Mouse (Mus musculus): ENCODE data around the gene Gm20388. TPM values are rescaled to one million over a fixed set of nuclear protein-coding genes. Genes with fewer than 3 reads are reported as not detected.
A peak's percentile ranks its signal among the peaks of the same experiment; 100 is the strongest.

The Gm20388 gene
- polyA plus RNA-seq, 1 experiment from 2014 or later: not detected

- H3K36me3 ChIP-seq (ENCODE audit: control insufficient read depth, insufficient read depth, low read length): no peaks in the 10 kb centered on the region
- H3K4me3 ChIP-seq (ENCODE audit: low read length): no peak overlapping the region
- peaks cover 14% of the 10 kb centered on the region; the same call in 1 of the 2 replicates for H3K4me1 ChIP-seq (ENCODE audit: control insufficient read depth, insufficient read depth, low read length)
- H3K9me3 ChIP-seq (ENCODE audit: control insufficient read depth, low read length): no peaks in the 10 kb centered on the region
- no peak overlapping the region for H3K27ac ChIP-seq (ENCODE audit: low read depth, low read length)
- H3K9ac ChIP-seq (ENCODE audit: low read depth, low read length): no peak overlapping the region
- H3K27me3 ChIP-seq (ENCODE audit: control insufficient read depth, insufficient read depth, low read length): 0 out of 2 replicates have a peak, but pooled peaks cover 6% of the 10 kb centered on the region
- ATAC-seq (ENCODE audit: low FRiP score, low TSS enrichment): no peak
- no peak overlapping the region for H3K4me2 ChIP-seq (replicated peaks; ENCODE audit: low read depth, low read length)
- WGBS: 81% methylated on average over 9 of the region's 9 CpGs
Observed at GRCm38 (mm10) chr8:122073964-122074363, 2163.3 kb downstream of the Gm20388 start.

GRCm38 (mm10) chr8:122074442-122074841 lies 2163.8 kb downstream of the Gm20388 start:
- ATAC-seq (ENCODE audit: low FRiP score, low TSS enrichment): no peak
- Histone ChIP-seq H3K27ac (ENCODE audit: low read depth, low read length) (no peak overlapping the region), H3K9me3 (ENCODE audit: control insufficient read depth, low read length) (no peaks in the 10 kb centered on the region), H3K9ac (ENCODE audit: low read depth, low read length) (no peak overlapping the region), H3K4me1 (ENCODE audit: control insufficient read depth, insufficient read depth, low read length) (peaks cover 14% of the 10 kb centered on the region; the same call in 1 of the 2 replicates), H3K4me3 (ENCODE audit: low read length) (no peak overlapping the region), H3K27me3 (ENCODE audit: control insufficient read depth, insufficient read depth, low read length) (0 out of 2 replicates have a peak, but pooled peaks cover 6% of the 10 kb centered on the region), H3K4me2 (replicated peaks; ENCODE audit: low read depth, low read length) (no peak overlapping the region), H3K36me3 (ENCODE audit: control insufficient read depth, insufficient read depth, low read length) (no peaks in the 10 kb centered on the region)
- 54% methylated on average over 9 of the region's 9 CpGs for WGBS

GRCm38 (mm10) chr8:122074977-122075376 lies 2164.3 kb downstream of the Gm20388 start:
- ATAC-seq (ENCODE audit: low FRiP score, low TSS enrichment): no peak
- Histone ChIP-seq H3K4me2 (replicated peaks; ENCODE audit: low read depth, low read length) (no peak overlapping the region), H3K4me3 (ENCODE audit: low read length) (no peak overlapping the region), H3K27ac (ENCODE audit: low read depth, low read length) (no peak overlapping the region), H3K36me3 (ENCODE audit: control insufficient read depth, insufficient read depth, low read length) (no peaks in the 10 kb centered on the region), H3K9me3 (ENCODE audit: control insufficient read depth, low read length) (no peaks in the 10 kb centered on the region), H3K4me1 (ENCODE audit: control insufficient read depth, insufficient read depth, low read length) (peaks cover 18% of the 10 kb centered on the region; the same call in 1 of the 2 replicates), H3K27me3 (ENCODE audit: control insufficient read depth, insufficient read depth, low read length) (0 out of 2 replicates have a peak, but pooled peaks cover 6% of the 10 kb centered on the region), H3K9ac (ENCODE audit: low read depth, low read length) (no peak overlapping the region)
- WGBS: 74% methylated on average over 4 of the region's 4 CpGs

GRCm38 (mm10) chr8:122076183-122076842 lies 2165.7 kb downstream of the Gm20388 start:
- ATAC-seq (ENCODE audit: low FRiP score, low TSS enrichment): no peak
- no peak overlapping the region for H3K9ac ChIP-seq (ENCODE audit: low read depth, low read length)
- H3K4me1 ChIP-seq (ENCODE audit: control insufficient read depth, insufficient read depth, low read length): peaks cover 25% of the 10 kb centered on the region; the same call in 1 of the 2 replicates
- no peaks in the 10 kb centered on the region for H3K36me3 ChIP-seq (ENCODE audit: control insufficient read depth, insufficient read depth, low read length)
- no peak overlapping the region for H3K4me3 ChIP-seq (ENCODE audit: low read length)
- no peak overlapping the region for H3K27ac ChIP-seq (ENCODE audit: low read depth, low read length)
- 0 out of 2 replicates have a peak, but pooled peaks cover 6% of the 10 kb centered on the region for H3K27me3 ChIP-seq (ENCODE audit: control insufficient read depth, insufficient read depth, low read length)
- H3K9me3 ChIP-seq (ENCODE audit: control insufficient read depth, low read length): no peaks in the 10 kb centered on the region
- 13% methylated on average over 23 of the region's 23 CpGs for WGBS
- no peak overlapping the region for H3K4me2 ChIP-seq (replicated peaks; ENCODE audit: low read depth, low read length)

GRCm38 (mm10) chr8:122078321-122078720 lies 2167.7 kb downstream of the Gm20388 start:
- 83% methylated on average over 12 of the region's 12 CpGs for WGBS

GRCm38 (mm10) chr8:122079093-122079492 lies 2168.5 kb downstream of the Gm20388 start:
- no peak for ATAC-seq (ENCODE audit: low FRiP score, low TSS enrichment)
- Histone ChIP-seq H3K27ac (ENCODE audit: low read depth, low read length) (no peak overlapping the region), H3K27me3 (ENCODE audit: control insufficient read depth, insufficient read depth, low read length) (0 out of 2 replicates have a peak, but pooled peaks cover 6% of the 10 kb centered on the region), H3K4me1 (ENCODE audit: control insufficient read depth, insufficient read depth, low read length) (peaks cover 25% of the 10 kb centered on the region; the same call in 1 of the 2 replicates), H3K9ac (ENCODE audit: low read depth, low read length) (no peak overlapping the region), H3K4me3 (ENCODE audit: low read length) (no peak overlapping the region), H3K9me3 (ENCODE audit: control insufficient read depth, low read length) (no peaks in the 10 kb centered on the region), H3K36me3 (ENCODE audit: control insufficient read depth, insufficient read depth, low read length) (no peaks in the 10 kb centered on the region), H3K4me2 (replicated peaks; ENCODE audit: low read depth, low read length) (no peak overlapping the region)
- 33% methylated on average over 6 of the region's 6 CpGs for WGBS

More at GRCm38 (mm10) chr8:122078321-122078720, 2167.7 kb downstream of the Gm20388 start:
- H3K4me1 ChIP-seq (ENCODE audit: control insufficient read depth, insufficient read depth, low read length): peaks cover 25% of the 10 kb centered on the region; the same call in 1 of the 2 replicates
- H3K27me3 ChIP-seq (ENCODE audit: control insufficient read depth, insufficient read depth, low read length): 0 out of 2 replicates have a peak, but pooled peaks cover 6% of the 10 kb centered on the region
- H3K9ac ChIP-seq (ENCODE audit: low read depth, low read length): no peak overlapping the region
- ATAC-seq (ENCODE audit: low FRiP score, low TSS enrichment): no peak
- no peak overlapping the region for H3K4me3 ChIP-seq (ENCODE audit: low read length)
- no peaks in the 10 kb centered on the region for H3K9me3 ChIP-seq (ENCODE audit: control insufficient read depth, low read length)
- no peaks in the 10 kb centered on the region for H3K36me3 ChIP-seq (ENCODE audit: control insufficient read depth, insufficient read depth, low read length)
- H3K27ac ChIP-seq (ENCODE audit: low read depth, low read length): no peak overlapping the region
- H3K4me2 ChIP-seq (replicated peaks; ENCODE audit: low read depth, low read length): no peak overlapping the region

- ATAC-seq (ENCODE audit: low FRiP score, low TSS enrichment): 0 out of 2 replicates have a peak, but pooled peaks have one; percentile 24
- WGBS: 25% methylated on average over 5 of the region's 5 CpGs
Observed at GRCm38 (mm10) chr8:122080347-122080746, 2169.7 kb downstream of the Gm20388 start.

GRCm38 (mm10) chr8:122083401-122083800 lies 2172.8 kb downstream of the Gm20388 start:
- Histone ChIP-seq H3K4me2 (replicated peaks; ENCODE audit: low read depth, low read length) (no peak overlapping the region), H3K36me3 (ENCODE audit: control insufficient read depth, insufficient read depth, low read length) (no peaks in the 10 kb centered on the region), H3K4me3 (ENCODE audit: low read length) (no peak overlapping the region), H3K27ac (ENCODE audit: low read depth, low read length) (no peak overlapping the region), H3K9me3 (ENCODE audit: control insufficient read depth, low read length) (no peaks in the 10 kb centered on the region), H3K27me3 (ENCODE audit: control insufficient read depth, insufficient read depth, low read length) (no peaks in the 10 kb centered on the region), H3K9ac (ENCODE audit: low read depth, low read length) (no peak overlapping the region), H3K4me1 (ENCODE audit: control insufficient read depth, insufficient read depth, low read length) (peaks cover 11% of the 10 kb centered on the region; the same call in 1 of the 2 replicates)
- WGBS: 92% methylated on average over 6 of the region's 6 CpGs
- no peak for ATAC-seq (ENCODE audit: low FRiP score, low TSS enrichment)

More at GRCm38 (mm10) chr8:122080347-122080746, 2169.7 kb downstream of the Gm20388 start:
- Histone ChIP-seq H3K27me3 (ENCODE audit: control insufficient read depth, insufficient read depth, low read length) (0 out of 2 replicates have a peak, but pooled peaks cover 6% of the 10 kb centered on the region), H3K27ac (ENCODE audit: low read depth, low read length) (peak overlapping the region; percentile 69; the same call in 1 of the 2 replicates), H3K9me3 (ENCODE audit: control insufficient read depth, low read length) (no peaks in the 10 kb centered on the region), H3K9ac (ENCODE audit: low read depth, low read length) (no peak overlapping the region), H3K4me3 (ENCODE audit: low read length) (no peak overlapping the region), H3K4me1 (ENCODE audit: control insufficient read depth, insufficient read depth, low read length) (peaks cover 25% of the 10 kb centered on the region; the same call in 1 of the 2 replicates), H3K4me2 (replicated peaks; ENCODE audit: low read depth, low read length) (no peak overlapping the region), H3K36me3 (ENCODE audit: control insufficient read depth, insufficient read depth, low read length) (no peaks in the 10 kb centered on the region)

- peaks cover 11% of the 10 kb centered on the region; the same call in 1 of the 2 replicates for H3K4me1 ChIP-seq (ENCODE audit: control insufficient read depth, insufficient read depth, low read length)
- no peak overlapping the region for H3K4me2 ChIP-seq (replicated peaks; ENCODE audit: low read depth, low read length)
- H3K27me3 ChIP-seq (ENCODE audit: control insufficient read depth, insufficient read depth, low read length): no peaks in the 10 kb centered on the region
- 57% methylated on average over 3 of the region's 3 CpGs for WGBS
- no peak for ATAC-seq (ENCODE audit: low FRiP score, low TSS enrichment)
- no peaks in the 10 kb centered on the region for H3K9me3 ChIP-seq (ENCODE audit: control insufficient read depth, low read length)
- H3K27ac ChIP-seq (ENCODE audit: low read depth, low read length): no peak overlapping the region
- no peak overlapping the region for H3K9ac ChIP-seq (ENCODE audit: low read depth, low read length)
- no peaks in the 10 kb centered on the region for H3K36me3 ChIP-seq (ENCODE audit: control insufficient read depth, insufficient read depth, low read length)
- H3K4me3 ChIP-seq (ENCODE audit: low read length): no peak overlapping the region
Observed at GRCm38 (mm10) chr8:122084145-122084544, 2173.5 kb downstream of the Gm20388 start.
